Mouse (Mus musculus) hematopoietic multipotent progenitor cell, adult 10-12 weeks (in vitro differentiated cells): ENCODE measurements around the gene 1700019A02Rik. TPM values are rescaled to one million over a fixed set of nuclear protein-coding genes. Genes with fewer than 3 reads are reported as not detected.

ENCODE experiments used
- polyA plus RNA-seq: library from polyadenylated mRNA; stranded (reverse); fragments of >175 nt; gene quantifications from 2 replicates; pipeline ENCODE4 v1.2.3, GENCODE M21; 2012; ENCODE audit warnings: low replicate concordance

Gene 1700019A02Rik
- not detected in 2 replicates for polyA plus RNA-seq

DNA sequence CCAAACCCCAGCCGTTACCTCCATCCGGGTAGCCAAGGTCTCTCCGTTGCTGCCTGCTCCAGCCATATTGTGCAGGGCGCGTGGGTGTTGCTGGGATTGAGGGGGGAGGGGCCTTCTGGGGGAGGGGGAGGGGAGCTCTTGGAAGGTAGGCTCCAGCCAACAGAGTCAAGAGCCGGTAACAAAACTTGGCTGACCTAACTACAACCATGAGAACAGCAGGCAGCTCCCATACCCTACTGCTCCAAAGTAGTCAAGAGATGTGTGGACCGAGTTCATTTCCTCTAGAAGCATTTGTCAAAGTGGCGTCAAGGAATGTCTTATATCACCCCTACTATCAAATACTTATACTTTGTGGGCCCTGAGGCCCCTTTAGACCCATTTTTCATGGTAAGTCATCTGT is at the start of gene 1700019A02Rik:
1700019A02Rik (minus strand) TSS at position 101 of the 400 bp plus-strand sequence.

Other genes with a start within 250 kb of the 1700019A02Rik start
- gene 1700019D03Rik, start 167.5 kb downstream of the 1700019A02Rik start, polyA plus RNA-seq, result 0.22 and 0.62 TPM in 2 replicates
- not detected in 2 replicates for gene Mstn, start 126.0 kb downstream of the 1700019A02Rik start, polyA plus RNA-seq
- gene Pms1, start 109.4 kb upstream of the 1700019A02Rik start, polyA plus RNA-seq, result 1.3 and 2.9 TPM in 2 replicates
- gene Ormdl1, start 109.5 kb upstream of the 1700019A02Rik start, polyA plus RNA-seq, result 0.58 and 2.0 TPM in 2 replicates
- not detected in 2 replicates for gene Gm28778, start 109.5 kb upstream of the 1700019A02Rik start, polyA plus RNA-seq
- 0.45 and 1.2 TPM in 2 replicates for gene Osgepl1, start 126.0 kb upstream of the 1700019A02Rik start, polyA plus RNA-seq
- 41.8 TPM in 1 of 2 replicates, not detected in the other for gene Asdurf, start 165.0 kb upstream of the 1700019A02Rik start, polyA plus RNA-seq
- gene Gm28551, start 165.0 kb upstream of the 1700019A02Rik start, polyA plus RNA-seq, result not detected in 2 replicates
- 19.9 and 28.4 TPM in 2 replicates for gene Asnsd1, start 165.1 kb upstream of the 1700019A02Rik start, polyA plus RNA-seq